Mouse (Mus musculus) embryonic facial prominence, embryonic 14.5 days (tissue): ENCODE results near the gene Cdt1. TPM values are rescaled to one million over a fixed set of nuclear protein-coding genes. Genes with fewer than 3 reads are reported as not detected.

Experiments used
- ATAC-seq: fragments of 200-750 bp; cut with Nextera tagmentation; 2 replicates; pipeline ENCODE4 v1.8.0; 2017; ENCODE audit warnings: low read depth, moderate number of reproducible peaks, moderate TSS enrichment
- DNase-seq: peaks from one replicate; pipeline ENCODE4 v3.0.0-alpha.2; 2015; ENCODE audit warnings: low spot score
- H3K27ac ChIP-seq: fragments of 300-500 bp; sonication (generic); replicated peaks from 2 replicates; pipeline ENCODE4 v1.5.1; 2014; ENCODE audit warnings: low read depth, mild to moderate bottlenecking, low read length, moderate library complexity
- H3K27me3 ChIP-seq: fragments of 300-500 bp; sonication (generic); replicated peaks from 2 replicates; pipeline ENCODE4 v1.6.1; 2014; ENCODE audit warnings: low read length; ENCODE audit not compliant: control insufficient read depth, insufficient read depth
- H3K36me3 ChIP-seq: fragments of 300-500 bp; sonication (generic); 2 replicates; pipeline ENCODE4 v1.6.1; 2014; ENCODE audit warnings: low read length, mixed read lengths; ENCODE audit not compliant: control insufficient read depth, insufficient read depth
- H3K4me1 ChIP-seq: fragments of 300-500 bp; sonication (generic); 2 replicates; pipeline ENCODE4 v1.6.1; 2014; ENCODE audit warnings: antibody characterized with exemption, low read length; ENCODE audit not compliant: control insufficient read depth, insufficient read depth
- H3K4me2 ChIP-seq: fragments of 300-500 bp; sonication (generic); 2 replicates; pipeline ENCODE4 v1.6.1; 2014; ENCODE audit warnings: low read depth, mild to moderate bottlenecking, low read length, moderate library complexity, mixed read lengths
- H3K4me3 ChIP-seq: fragments of 300-500 bp; sonication (generic); 2 replicates; pipeline ENCODE4 v1.5.1; 2014; ENCODE audit warnings: low read depth, mild to moderate bottlenecking, low read length
- H3K9ac ChIP-seq: fragments of 300-500 bp; sonication (generic); 2 replicates; pipeline ENCODE4 v1.6.1; 2014; ENCODE audit warnings: low read depth, mild to moderate bottlenecking, low read length, moderate library complexity, mixed read lengths
- H3K9me3 ChIP-seq: fragments of 300-500 bp; sonication (generic); 2 replicates; pipeline ENCODE4 v1.6.1; 2016; ENCODE audit warnings: low read length; ENCODE audit not compliant: control insufficient read depth
- WGBS: fragments of 180-500 bp; shearing (Covaris S2); extraction: QIAGEN DNeasy Blood & Tissue Kit; methylation state at CpG from one replicate; pipeline ENCODE4 v1.1.7; 2014; 5-methylcytosine and 5-hydroxymethylcytosine counted together
- polyA plus RNA-seq: library from polyadenylated mRNA; unstranded; fragments of >200 nt; fragmentation: Nextera tagmentation; extraction: Ambion mirVana; gene quantifications from 2 replicates; pipeline ENCODE4 v1.2.1, GENCODE M21; 2014

Cdt1 gene
- polyA plus RNA-seq, 1 experiment from 2014 or later, result 33.7 TPM

GRCm38 (mm10) chr8:122527937-122528336 lies 39.9 kb upstream of the Cdt1 start:
- no peaks in the 10 kb centered on the region for H3K9me3 ChIP-seq
- no peak overlapping the region for H3K27ac ChIP-seq
- no peak for ATAC-seq
- DNase-seq, result no peak
- 89% methylated on average over 3 of the region's 3 CpGs for WGBS
- H3K27me3 ChIP-seq, result no peaks in the 10 kb centered on the region
- no peak overlapping the region for H3K4me3 ChIP-seq
- no peaks in the 10 kb centered on the region for H3K36me3 ChIP-seq
- H3K4me1 ChIP-seq, result peaks cover 30% of the 10 kb centered on the region
- H3K9ac ChIP-seq, result no peak overlapping the region
- H3K4me2 ChIP-seq, result no peak overlapping the region

GRCm38 (mm10) chr8:122529159-122529558 lies 38.7 kb upstream of the Cdt1 start:
- H3K27me3 ChIP-seq, result no peaks in the 10 kb centered on the region
- H3K4me1 ChIP-seq, result peaks cover 18% of the 10 kb centered on the region
- ATAC-seq (no peak), DNase-seq (no peak)
- H3K9me3 ChIP-seq, result no peaks in the 10 kb centered on the region
- 81% methylated on average over 4 of the region's 4 CpGs for WGBS
- no peaks in the 10 kb centered on the region for H3K36me3 ChIP-seq
- H3K27ac ChIP-seq, result no peak overlapping the region
- no peak overlapping the region for H3K4me2 ChIP-seq
- no peak overlapping the region for H3K9ac ChIP-seq
- H3K4me3 ChIP-seq, result no peak overlapping the region

GRCm38 (mm10) chr8:122531312-122531711 lies 36.5 kb upstream of the Cdt1 start:
- no peak overlapping the region for H3K9ac ChIP-seq
- no peak overlapping the region for H3K4me2 ChIP-seq
- H3K4me3 ChIP-seq, result no peak overlapping the region
- ATAC-seq, result no peak
- WGBS, result 71% methylated on average over 8 of the region's 8 CpGs
- H3K27ac ChIP-seq, result no peak overlapping the region
- H3K9me3 ChIP-seq, result no peaks in the 10 kb centered on the region
- H3K27me3 ChIP-seq, result no peaks in the 10 kb centered on the region
- DNase-seq, result no peak
- H3K4me1 ChIP-seq, result peaks cover 5% of the 10 kb centered on the region; the same call in 1 of the 2 replicates
- H3K36me3 ChIP-seq, result no peaks in the 10 kb centered on the region

- ATAC-seq, result peak; percentile 94
- H3K36me3 ChIP-seq, result no peaks in the 10 kb centered on the region
- WGBS, result 37% methylated on average over 6 of the region's 6 CpGs
- no peaks in the 10 kb centered on the region for H3K9me3 ChIP-seq
- H3K9ac ChIP-seq, result no peak overlapping the region
- H3K4me1 ChIP-seq, result peaks cover 10% of the 10 kb centered on the region
- DNase-seq, result peak; percentile 93
- peak overlapping the region; percentile 77 for H3K27ac ChIP-seq
- H3K4me3 ChIP-seq, result no peak overlapping the region
- H3K27me3 ChIP-seq, result no peaks in the 10 kb centered on the region
- peak overlapping the region; percentile 16 for H3K4me2 ChIP-seq
These were observed 30.8 kb upstream of the Cdt1 start for GRCm38 (mm10) chr8:122537033-122537432.

GRCm38 (mm10) chr8:122537812-122538211 lies 30.0 kb upstream of the Cdt1 start:
- ATAC-seq (no peak), DNase-seq (no peak)
- Histone ChIP-seq H3K9ac (no peak overlapping the region), H3K4me1 (peaks cover 10% of the 10 kb centered on the region), H3K4me3 (no peak overlapping the region), H3K27ac (peak overlapping the region; percentile 77), H3K4me2 (no peak overlapping the region), H3K27me3 (no peaks in the 10 kb centered on the region), H3K9me3 (no peaks in the 10 kb centered on the region), H3K36me3 (no peaks in the 10 kb centered on the region)
- 74% methylated on average over 2 of the region's 2 CpGs for WGBS

- H3K27me3 ChIP-seq, result no peaks in the 10 kb centered on the region
- H3K9ac ChIP-seq, result no peak overlapping the region
- H3K36me3 ChIP-seq, result no peaks in the 10 kb centered on the region
- H3K9me3 ChIP-seq, result no peaks in the 10 kb centered on the region
- H3K4me2 ChIP-seq, result no peak overlapping the region
- peaks cover 10% of the 10 kb centered on the region for H3K4me1 ChIP-seq
- H3K27ac ChIP-seq, result no peak overlapping the region
- no peak overlapping the region for H3K4me3 ChIP-seq
- no peak for ATAC-seq
- no peak for DNase-seq
- WGBS, result 90% methylated on average over 9 of the region's 9 CpGs
These were observed 29.3 kb upstream of the Cdt1 start for GRCm38 (mm10) chr8:122538310-122539076.

GRCm38 (mm10) chr8:122544138-122544537 lies 23.7 kb upstream of the Cdt1 start:
- Histone ChIP-seq H3K9me3 (no peaks in the 10 kb centered on the region), H3K27ac (no peak overlapping the region), H3K9ac (no peak overlapping the region), H3K4me3 (no peak overlapping the region), H3K4me2 (no peak overlapping the region), H3K36me3 (no peaks in the 10 kb centered on the region), H3K27me3 (no peaks in the 10 kb centered on the region), H3K4me1 (peaks cover 13% of the 10 kb centered on the region)
- WGBS, result 83% methylated on average over 8 of the region's 8 CpGs
- no peak for ATAC-seq
- DNase-seq, result no peak

- Histone ChIP-seq H3K36me3 (no peaks in the 10 kb centered on the region), H3K9ac (no peak overlapping the region), H3K4me3 (no peak overlapping the region), H3K9me3 (no peaks in the 10 kb centered on the region), H3K27ac (no peak overlapping the region), H3K4me2 (no peak overlapping the region), H3K4me1 (peaks cover 23% of the 10 kb centered on the region), H3K27me3 (no peaks in the 10 kb centered on the region)
- 83% methylated on average over 6 of the region's 7 CpGs for WGBS
- DNase-seq (no peak), ATAC-seq (no peak)
These were observed 21.6 kb upstream of the Cdt1 start for GRCm38 (mm10) chr8:122546066-122546755.
